Mouse (Mus musculus) limb, embryonic 14.5 days (tissue): ENCODE measurements around the gene Gm10722. TPM values are rescaled to one million over a fixed set of nuclear protein-coding genes. Genes with fewer than 3 reads are reported as not detected.
"Not testable (repeated sequence)": the region's sequence is repeated elsewhere in the genome, so short reads cannot be mapped to it uniquely, and the experiment has no call there.

Experiments used
- ATAC-seq: fragments of 200-750 bp; cut with Nextera tagmentation; 2 replicates; pipeline ENCODE4 v1.8.0; 2017; ENCODE audit warnings: low read depth, moderate number of reproducible peaks, moderate TSS enrichment; ENCODE audit not compliant: low FRiP score
- DNase-seq: peaks from one replicate; pipeline ENCODE4 v3.0.0-alpha.2; 2015; ENCODE audit warnings: low spot score
- H3K27ac ChIP-seq: fragments of 300-500 bp; sonication (generic); replicated peaks from 2 replicates; pipeline ENCODE4 v1.5.1; 2014; ENCODE audit warnings: low read depth, mild to moderate bottlenecking, low read length, moderate library complexity, mixed read lengths
- H3K27me3 ChIP-seq: fragments of 300-500 bp; sonication (generic); 2 replicates; pipeline ENCODE4 v1.6.1; 2014; ENCODE audit warnings: low read length, mixed read lengths; ENCODE audit not compliant: control insufficient read depth, insufficient read depth
- H3K36me3 ChIP-seq: fragments of 300-500 bp; sonication (generic); 2 replicates; pipeline ENCODE4 v1.6.1; 2014; ENCODE audit warnings: mild to moderate bottlenecking, low read length, moderate library complexity, mixed read lengths; ENCODE audit not compliant: control insufficient read depth, insufficient read depth
- H3K4me1 ChIP-seq: fragments of 300-500 bp; sonication (generic); 2 replicates; pipeline ENCODE4 v1.6.1; 2014; ENCODE audit warnings: antibody characterized with exemption, low read length, mixed read lengths; ENCODE audit not compliant: control insufficient read depth, insufficient read depth
- H3K4me2 ChIP-seq: fragments of 300-500 bp; sonication (generic); replicated peaks from 2 replicates; pipeline ENCODE4 v1.6.1; 2014; ENCODE audit warnings: low read depth, mild to moderate bottlenecking, low read length, moderate library complexity; ENCODE audit not compliant: severe bottlenecking
- H3K4me3 ChIP-seq: fragments of 300-500 bp; sonication (generic); replicated peaks from 2 replicates; pipeline ENCODE4 v1.5.1; 2014; ENCODE audit warnings: low read length
- H3K9ac ChIP-seq: fragments of 300-500 bp; sonication (generic); 2 replicates; pipeline ENCODE4 v1.6.1; 2014; ENCODE audit warnings: mild to moderate bottlenecking, low read depth, low read length, moderate library complexity; ENCODE audit not compliant: severe bottlenecking
- H3K9me3 ChIP-seq: fragments of 300-500 bp; sonication (generic); 2 replicates; pipeline ENCODE4 v1.6.1; 2016; ENCODE audit warnings: low read length; ENCODE audit not compliant: control insufficient read depth
- WGBS: fragments of 180-500 bp; shearing (Covaris S2); extraction: QIAGEN DNeasy Blood & Tissue Kit; methylation state at CpG from one replicate; pipeline ENCODE4 v1.1.7; 2014; 5-methylcytosine and 5-hydroxymethylcytosine counted together
- polyA plus RNA-seq, 2 experiments: library from polyadenylated mRNA; depleted of rRNA in 1 of 2; stranded (reverse) in 1 of 2; unstranded in 1 of 2; fragments of >200 nt; fragmentation: Nextera tagmentation in 1 of 2; extraction: Ambion mirVana in 1 of 2; gene quantifications; 2 replicates each; pipeline versions ENCODE4 v1.2.1 to v1.2.3; 2012 to 2014

Gm10722 gene
- polyA plus RNA-seq, 2 experiments: not detected

GRCm38 (mm10) chr9:3012054-3012621 is 11.4 kb downstream of the Gm10722 start:
- not testable (repeated sequence) for H3K27me3 ChIP-seq, H3K4me2 ChIP-seq, H3K4me3 ChIP-seq, H3K36me3 ChIP-seq, H3K27ac ChIP-seq, H3K9me3 ChIP-seq, DNase-seq, H3K4me1 ChIP-seq, ATAC-seq, H3K9ac ChIP-seq
- 77% methylated on average over 2 of the region's 7 CpGs for WGBS

GRCm38 (mm10) chr9:3012733-3013279 is 12.1 kb downstream of the Gm10722 start, which contains the start of gene Gm10721:
TSS of gene Gm10721 (plus strand) at chr9:3013140.
- ATAC-seq: peak; percentile 54; the same call in 1 of the 2 replicates
- not testable (repeated sequence) for H3K4me3 ChIP-seq, H3K4me2 ChIP-seq, H3K9me3 ChIP-seq, H3K27me3 ChIP-seq, DNase-seq, H3K9ac ChIP-seq, H3K36me3 ChIP-seq, H3K27ac ChIP-seq, H3K4me1 ChIP-seq
- WGBS: no CpG with 5 or more reads among the region's 11 CpGs

- H3K27ac ChIP-seq, H3K4me2 ChIP-seq, DNase-seq, H3K4me3 ChIP-seq, ATAC-seq, H3K9me3 ChIP-seq, H3K27me3 ChIP-seq, H3K4me1 ChIP-seq, H3K9ac ChIP-seq, H3K36me3 ChIP-seq: not testable (repeated sequence)
- WGBS: 60% methylated on average over 4 of the region's 9 CpGs
Measured at GRCm38 (mm10) chr9:3015354-3015753, 14.6 kb downstream of the Gm10722 start, which contains the start of gene Gm10720. TSS of gene Gm10720 (plus strand) at chr9:3015654.

- not testable (repeated sequence) for DNase-seq, H3K27ac ChIP-seq, H3K27me3 ChIP-seq, H3K36me3 ChIP-seq, H3K4me1 ChIP-seq, H3K9me3 ChIP-seq, H3K4me3 ChIP-seq, ATAC-seq, H3K4me2 ChIP-seq, H3K9ac ChIP-seq
- 65% methylated on average over 4 of the region's 6 CpGs for WGBS
Measured at GRCm38 (mm10) chr9:3015896-3016295, 15.2 kb downstream of the Gm10722 start.

- H3K4me1 ChIP-seq, H3K27ac ChIP-seq, ATAC-seq, H3K27me3 ChIP-seq, H3K4me3 ChIP-seq, H3K4me2 ChIP-seq, DNase-seq, H3K9ac ChIP-seq, H3K9me3 ChIP-seq, H3K36me3 ChIP-seq: not testable (repeated sequence)
- 71% methylated on average over 1 of the region's 9 CpGs for WGBS
Measured at GRCm38 (mm10) chr9:3017108-3017507, 16.4 kb downstream of the Gm10722 start, which contains the start of gene Gm10719. TSS of gene Gm10719 (plus strand) at chr9:3017408.

GRCm38 (mm10) chr9:3018944-3019343 is 18.2 kb downstream of the Gm10722 start:
- not testable (repeated sequence) for H3K27me3 ChIP-seq, H3K4me2 ChIP-seq, H3K4me1 ChIP-seq, H3K36me3 ChIP-seq, DNase-seq, ATAC-seq, H3K9me3 ChIP-seq, H3K27ac ChIP-seq, H3K9ac ChIP-seq, H3K4me3 ChIP-seq
- 59% methylated on average over 9 of the region's 9 CpGs for WGBS

- ATAC-seq: peak; percentile 56; the same call in 1 of the 2 replicates
- not testable (repeated sequence) for H3K4me2 ChIP-seq
Measured at GRCm38 (mm10) chr9:3019835-3020727, 19.4 kb downstream of the Gm10722 start.

More at GRCm38 (mm10) chr9:3019835-3020727, 19.4 kb downstream of the Gm10722 start:
- DNase-seq, H3K27ac ChIP-seq, H3K9me3 ChIP-seq, H3K27me3 ChIP-seq, H3K9ac ChIP-seq, H3K4me1 ChIP-seq, H3K4me3 ChIP-seq, H3K36me3 ChIP-seq: not testable (repeated sequence)
- 75% methylated on average over 11 of the region's 19 CpGs for WGBS
